Mouse (Mus musculus): Measurements from ENCODE around the gene Cd200r3. TPM values are rescaled to one million over a fixed set of nuclear protein-coding genes. Genes with fewer than 3 reads are reported as not detected.

Cd200r3 gene
- polyA plus RNA-seq, 1 experiment = not detected

- no peak for TF ChIP-seq POLR2A (IDR thresholded peaks at IDR 0.05; ENCODE audit: borderline replicate concordance, insufficient read depth, low read length)
- no peak for TF ChIP-seq CTCF (IDR thresholded peaks at IDR 0.05; ENCODE audit: borderline replicate concordance, insufficient read depth, low read depth, low read length)
- no peak for DNase-seq
- Histone ChIP-seq H3K4me1 (ENCODE audit: control insufficient read depth, insufficient read depth, low read length) (no peaks in the 10 kb centered on the region), H3K27ac (ENCODE audit: insufficient read depth, low read length) (no peak overlapping the region), H3K4me3 (replicated peaks; ENCODE audit: insufficient read depth, low read depth, low read length) (no peak overlapping the region), H3K27me3 (ENCODE audit: control insufficient read depth, insufficient read depth, low read length) (no peaks in the 10 kb centered on the region)
- WGBS = 90% methylated on average over 4 of the region's 4 CpGs
These were observed 50.0 kb downstream of the Cd200r3 start for GRCm38 (mm10) chr16:44993319-44994019.

- 41% methylated on average over 6 of the region's 6 CpGs for whole genome bisulfite sequencing
- TF ChIP-seq POLR2A (IDR thresholded peaks at IDR 0.05; ENCODE audit: borderline replicate concordance, insufficient read depth, low read length) (no peak), CTCF (IDR thresholded peaks at IDR 0.05; ENCODE audit: borderline replicate concordance, insufficient read depth, low read depth, low read length) (no peak)
- no peak overlapping the region for H3K4me3 ChIP-seq (replicated peaks; ENCODE audit: insufficient read depth, low read depth, low read length)
- no peaks in the 10 kb centered on the region for H3K27me3 ChIP-seq (ENCODE audit: control insufficient read depth, insufficient read depth, low read length)
- H3K4me1 ChIP-seq (ENCODE audit: control insufficient read depth, insufficient read depth, low read length) = no peaks in the 10 kb centered on the region
- no peak overlapping the region for H3K27ac ChIP-seq (ENCODE audit: insufficient read depth, low read length)
- DNase-seq = no peak
These were observed 50.9 kb downstream of the Cd200r3 start for GRCm38 (mm10) chr16:44994206-44994953.

- 69% methylated on average over 1 of the region's 1 CpGs for WGBS
- Histone ChIP-seq H3K27ac (ENCODE audit: insufficient read depth, low read length) (no peak overlapping the region), H3K4me3 (replicated peaks; ENCODE audit: insufficient read depth, low read depth, low read length) (no peak overlapping the region), H3K27me3 (ENCODE audit: control insufficient read depth, insufficient read depth, low read length) (no peaks in the 10 kb centered on the region), H3K4me1 (ENCODE audit: control insufficient read depth, insufficient read depth, low read length) (no peaks in the 10 kb centered on the region)
- TF ChIP-seq CTCF (IDR thresholded peaks at IDR 0.05; ENCODE audit: borderline replicate concordance, insufficient read depth, low read depth, low read length) (no peak), POLR2A (IDR thresholded peaks at IDR 0.05; ENCODE audit: borderline replicate concordance, insufficient read depth, low read length) (no peak)
- no peak for DNase-seq
These were observed 51.6 kb downstream of the Cd200r3 start for GRCm38 (mm10) chr16:44995111-44995510.

GRCm38 (mm10) chr16:44996701-44997100, 53.2 kb downstream of the Cd200r3 start:
- 90% methylated on average over 1 of the region's 1 CpGs for WGBS
- no peak overlapping the region for H3K27ac ChIP-seq (ENCODE audit: insufficient read depth, low read length)
- DNase-seq = no peak
- no peak overlapping the region for H3K4me3 ChIP-seq (replicated peaks; ENCODE audit: insufficient read depth, low read depth, low read length)
- TF ChIP-seq CTCF (IDR thresholded peaks at IDR 0.05; ENCODE audit: borderline replicate concordance, insufficient read depth, low read depth, low read length) = no peak
- TF ChIP-seq POLR2A (IDR thresholded peaks at IDR 0.05; ENCODE audit: borderline replicate concordance, insufficient read depth, low read length) = no peak
- no peaks in the 10 kb centered on the region for H3K27me3 ChIP-seq (ENCODE audit: control insufficient read depth, insufficient read depth, low read length)
- H3K4me1 ChIP-seq (ENCODE audit: control insufficient read depth, insufficient read depth, low read length) = no peaks in the 10 kb centered on the region

GRCm38 (mm10) chr16:44999537-44999936, 56.1 kb downstream of the Cd200r3 start:
- 78% methylated on average over 3 of the region's 3 CpGs for WGBS
- H3K27me3 ChIP-seq (ENCODE audit: control insufficient read depth, insufficient read depth, low read length) = no peaks in the 10 kb centered on the region
- no peak for DNase-seq
- no peak overlapping the region for H3K27ac ChIP-seq (ENCODE audit: insufficient read depth, low read length)
- no peak overlapping the region for H3K4me3 ChIP-seq (replicated peaks; ENCODE audit: insufficient read depth, low read depth, low read length)
- no peaks in the 10 kb centered on the region for H3K4me1 ChIP-seq (ENCODE audit: control insufficient read depth, insufficient read depth, low read length)
- TF ChIP-seq CTCF (IDR thresholded peaks at IDR 0.05; ENCODE audit: borderline replicate concordance, insufficient read depth, low read depth, low read length) = no peak
- TF ChIP-seq POLR2A (IDR thresholded peaks at IDR 0.05; ENCODE audit: borderline replicate concordance, insufficient read depth, low read length) = no peak

- H3K27ac ChIP-seq (ENCODE audit: insufficient read depth, low read length) = no peak overlapping the region
- no peak for DNase-seq
- 84% methylated on average over 3 of the region's 3 CpGs for WGBS
- no peak overlapping the region for H3K4me3 ChIP-seq (replicated peaks; ENCODE audit: insufficient read depth, low read depth, low read length)
- no peaks in the 10 kb centered on the region for H3K27me3 ChIP-seq (ENCODE audit: control insufficient read depth, insufficient read depth, low read length)
- TF ChIP-seq POLR2A (IDR thresholded peaks at IDR 0.05; ENCODE audit: borderline replicate concordance, insufficient read depth, low read length) = no peak
- no peak for TF ChIP-seq CTCF (IDR thresholded peaks at IDR 0.05; ENCODE audit: borderline replicate concordance, insufficient read depth, low read depth, low read length)
- H3K4me1 ChIP-seq (ENCODE audit: control insufficient read depth, insufficient read depth, low read length) = no peaks in the 10 kb centered on the region
These were observed 61.0 kb downstream of the Cd200r3 start for GRCm38 (mm10) chr16:45004443-45004842.

GRCm38 (mm10) chr16:45005280-45005679, 61.8 kb downstream of the Cd200r3 start:
- 74% methylated on average over 3 of the region's 3 CpGs for WGBS
- H3K27me3 ChIP-seq (ENCODE audit: control insufficient read depth, insufficient read depth, low read length) = no peaks in the 10 kb centered on the region
- DNase-seq = no peak
- H3K4me1 ChIP-seq (ENCODE audit: control insufficient read depth, insufficient read depth, low read length) = no peaks in the 10 kb centered on the region
- H3K4me3 ChIP-seq (replicated peaks; ENCODE audit: insufficient read depth, low read depth, low read length) = no peak overlapping the region
- TF ChIP-seq CTCF (IDR thresholded peaks at IDR 0.05; ENCODE audit: borderline replicate concordance, insufficient read depth, low read depth, low read length) = no peak
- TF ChIP-seq POLR2A (IDR thresholded peaks at IDR 0.05; ENCODE audit: borderline replicate concordance, insufficient read depth, low read length) = no peak
- H3K27ac ChIP-seq (ENCODE audit: insufficient read depth, low read length) = no peak overlapping the region

- H3K27me3 ChIP-seq (ENCODE audit: control insufficient read depth, insufficient read depth, low read length) = no peaks in the 10 kb centered on the region
- no peak overlapping the region for H3K27ac ChIP-seq (ENCODE audit: insufficient read depth, low read length)
These were observed 63.5 kb downstream of the Cd200r3 start for GRCm38 (mm10) chr16:45006971-45007370.

More at GRCm38 (mm10) chr16:45006971-45007370, 63.5 kb downstream of the Cd200r3 start:
- H3K4me1 ChIP-seq (ENCODE audit: control insufficient read depth, insufficient read depth, low read length) = no peaks in the 10 kb centered on the region
- no peak for TF ChIP-seq CTCF (IDR thresholded peaks at IDR 0.05; ENCODE audit: borderline replicate concordance, insufficient read depth, low read depth, low read length)
- no peak for TF ChIP-seq POLR2A (IDR thresholded peaks at IDR 0.05; ENCODE audit: borderline replicate concordance, insufficient read depth, low read length)
- WGBS = 72% methylated on average over 2 of the region's 2 CpGs
- H3K4me3 ChIP-seq (replicated peaks; ENCODE audit: insufficient read depth, low read depth, low read length) = no peak overlapping the region
- DNase-seq = no peak
